Comparison of ENCODE assay signal across 10 mouse cellular contexts in the genomic region with DNA sequence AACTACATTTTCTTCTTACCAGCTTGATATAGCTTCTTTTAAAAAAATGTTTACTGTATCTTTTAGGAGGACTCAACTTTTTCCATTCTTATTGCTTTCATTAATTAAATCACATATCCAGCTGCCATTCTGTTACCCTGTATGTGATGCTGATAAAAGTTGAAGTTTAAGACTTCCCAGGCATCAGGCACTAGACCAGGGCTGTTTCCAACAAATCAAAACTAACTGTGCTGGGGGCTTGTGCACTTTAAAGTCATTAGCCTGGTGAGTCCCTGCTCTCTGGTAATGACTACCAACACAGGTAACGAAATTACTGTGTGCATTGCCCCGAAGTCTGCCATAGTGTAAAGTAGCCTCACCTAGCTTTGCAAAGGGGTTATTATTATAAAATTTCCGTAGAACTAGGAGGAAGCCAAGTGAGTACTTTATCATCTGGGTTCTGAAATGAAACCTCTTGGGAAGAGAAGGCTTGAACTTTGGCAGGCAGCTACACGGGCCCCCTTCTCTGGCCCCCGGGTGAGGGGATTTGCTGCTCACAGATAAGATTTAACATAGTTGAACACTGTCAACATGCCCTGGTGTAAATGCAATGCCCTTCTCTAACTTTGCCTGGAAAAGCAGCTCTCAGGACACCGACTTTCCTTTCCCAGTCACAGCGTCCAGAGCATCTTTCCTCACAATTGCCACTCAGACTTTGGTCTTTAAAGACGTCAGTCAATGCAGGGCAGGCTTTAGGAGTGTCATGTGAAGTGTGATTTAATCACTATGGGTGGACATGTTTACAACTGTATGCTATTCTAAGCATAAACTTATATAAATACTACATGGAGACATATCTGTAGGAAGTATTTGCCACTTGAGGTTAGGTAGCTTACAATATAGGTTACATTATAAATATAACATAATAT.
"Had no signal": no experiment of that assay in that cellular context is flagged by ENCODE, and none has a peak within 500 bp of the region (broad histone marks: within the 10 kb centered on the region; RNA-seq: fewer than 3 reads in every experiment).

No protein-coding gene starts in this region.

- H3K9me3 ChIP-seq: limb, embryonic 15.5 days; liver, embryonic 13.5 days; midbrain, embryonic 12.5 days; stomach, embryonic 15.5 days had no signal

- H3K27ac ChIP-seq: limb, embryonic 15.5 days; liver, embryonic 13.5 days; midbrain, embryonic 12.5 days; stomach, embryonic 15.5 days had no signal

- H3K27me3 ChIP-seq: limb, embryonic 15.5 days; liver, embryonic 13.5 days; midbrain, embryonic 12.5 days; stomach, embryonic 15.5 days had no signal

- ATAC-seq: midbrain, embryonic 16.5 days had no signal

- DNase-seq: kidney, postnatal 25 days; liver, embryonic 13.5 days; lung, adult 18-20 months; right cerebral cortex, postnatal 14 days; thymus, adult 2 months; thymus, postnatal 25 days had no signal

- H3K36me3 ChIP-seq: limb, embryonic 15.5 days; liver, embryonic 13.5 days; midbrain, embryonic 12.5 days; stomach, embryonic 15.5 days had no signal

- H3K4me1 ChIP-seq: limb, embryonic 15.5 days; midbrain, embryonic 12.5 days; stomach, embryonic 15.5 days had no signal

- H3K4me3 ChIP-seq: limb, embryonic 15.5 days; liver, embryonic 13.5 days; midbrain, embryonic 12.5 days; stomach, embryonic 15.5 days had no signal

- H3K9ac ChIP-seq: limb, embryonic 15.5 days; liver, embryonic 13.5 days; midbrain, embryonic 12.5 days; stomach, embryonic 15.5 days had no signal

- H3K4me2 ChIP-seq: limb, embryonic 15.5 days; liver, embryonic 13.5 days; midbrain, embryonic 12.5 days; stomach, embryonic 15.5 days had no signal
